In genomic region chr1:131078761-131079330, GRCm38 (mm10) we compare ENCODE assay signal across 8 mouse cellular contexts. TPM values are rescaled to one million over a fixed set of nuclear protein-coding genes. Genes with fewer than 3 reads are reported as not detected.
DNase-seq lines count a peak whose midpoint lies in the region; ATAC-seq and TF ChIP-seq lines count a peak whose summit lies in the region.

No protein-coding gene starts in this region.

- H3K4me1 ChIP-seq in lung, embryonic 14.5 days (ENCODE audit: insufficient read depth): peaks cover 47% of the 10 kb centered on the region
- peaks cover 28% of the 10 kb centered on the region for H3K4me1 ChIP-seq in forebrain, embryonic 11.5 days (replicated peaks; ENCODE audit: control insufficient read depth, insufficient read depth, low read length)
- H3K4me1 ChIP-seq in intestine, embryonic 15.5 days (replicated peaks): peaks cover 51% of the 10 kb centered on the region
- peaks cover 64% of the 10 kb centered on the region for H3K4me1 ChIP-seq in limb, embryonic 15.5 days
- peaks cover 58% of the 10 kb centered on the region for H3K4me1 ChIP-seq in stomach, embryonic 15.5 days

- H3K27me3 ChIP-seq in lung, embryonic 14.5 days (ENCODE audit: insufficient read depth, low read length): no peaks in the 10 kb centered on the region
- no peaks in the 10 kb centered on the region for H3K27me3 ChIP-seq in forebrain, embryonic 11.5 days (ENCODE audit: control insufficient read depth, insufficient read depth, low read length)
- H3K27me3 ChIP-seq in intestine, embryonic 15.5 days (replicated peaks): no peaks in the 10 kb centered on the region
- no peaks in the 10 kb centered on the region for H3K27me3 ChIP-seq in limb, embryonic 15.5 days
- H3K27me3 ChIP-seq in stomach, embryonic 15.5 days (replicated peaks): no peaks in the 10 kb centered on the region

- no peaks in the 10 kb centered on the region for H3K9me3 ChIP-seq in lung, embryonic 14.5 days (ENCODE audit: low read depth, low read length)
- no peaks in the 10 kb centered on the region for H3K9me3 ChIP-seq in forebrain, embryonic 11.5 days (ENCODE audit: control insufficient read depth, low read length)
- no peaks in the 10 kb centered on the region for H3K9me3 ChIP-seq in intestine, embryonic 15.5 days
- H3K9me3 ChIP-seq in limb, embryonic 15.5 days: no peaks in the 10 kb centered on the region
- H3K9me3 ChIP-seq in stomach, embryonic 15.5 days: no peaks in the 10 kb centered on the region

- H3K4me2 ChIP-seq in lung, embryonic 14.5 days: no peak overlapping the region
- H3K4me2 ChIP-seq in forebrain, embryonic 11.5 days (ENCODE audit: low read depth, low read length, severe bottlenecking): peak overlapping the region; percentile 12; the same call in 1 of the 2 replicates
- no peak overlapping the region for H3K4me2 ChIP-seq in intestine, embryonic 15.5 days (replicated peaks)
- no peak overlapping the region for H3K4me2 ChIP-seq in limb, embryonic 15.5 days
- H3K4me2 ChIP-seq in stomach, embryonic 15.5 days: no peak overlapping the region

- H3K4me3 ChIP-seq in lung, embryonic 14.5 days (ENCODE audit: low read depth, low read length): no peak overlapping the region
- no peak overlapping the region for H3K4me3 ChIP-seq in forebrain, embryonic 11.5 days (ENCODE audit: low read depth, low read length)
- H3K4me3 ChIP-seq in intestine, embryonic 15.5 days (replicated peaks): no peak overlapping the region
- no peak overlapping the region for H3K4me3 ChIP-seq in limb, embryonic 15.5 days
- no peak overlapping the region for H3K4me3 ChIP-seq in stomach, embryonic 15.5 days (replicated peaks)

- DNase-seq in lung, embryonic 14.5 days: peak; percentile 64
- DNase-seq in lung, postnatal 36 days: no peak
- peak; percentile 82 for DNase-seq in forebrain, embryonic 11.5 days (ENCODE audit: low spot score)
- DNase-seq in yolk sac, embryonic 10.5 days (ENCODE audit: low spot score): no peak
- no peak for DNase-seq in kidney, postnatal 10 days

- peak; percentile 33; the same call in 1 of the 2 replicates for ATAC-seq in lung, embryonic 14.5 days (ENCODE audit: insufficient read depth)
- ATAC-seq in forebrain, embryonic 11.5 days (replicated peaks; ENCODE audit: low FRiP score): peak; percentile 93
- peak; percentile 23; the same call in 1 of the 2 replicates for ATAC-seq in intestine, embryonic 15.5 days
- ATAC-seq in limb, embryonic 15.5 days (ENCODE audit: insufficient number of reproducible peaks, low FRiP score, low TSS enrichment, low read depth): no peak
- ATAC-seq in stomach, embryonic 15.5 days (ENCODE audit: insufficient read depth, low FRiP score, low read depth): peak; percentile 47; the same call in 1 of the 2 replicates

- H3K27ac ChIP-seq in lung, embryonic 14.5 days (ENCODE audit: low read depth): peak overlapping the region; percentile 47; the same call in 1 of the 2 replicates
- H3K27ac ChIP-seq in forebrain, embryonic 11.5 days (ENCODE audit: low read depth, low read length): peak overlapping the region; percentile 94
- peak overlapping the region; percentile 38; the same call in 1 of the 2 replicates for H3K27ac ChIP-seq in intestine, embryonic 15.5 days
- H3K27ac ChIP-seq in limb, embryonic 15.5 days: peak overlapping the region; percentile 74
- H3K27ac ChIP-seq in stomach, embryonic 15.5 days: peak overlapping the region; percentile 19

- WGBS in lung, embryonic 14.5 days: 63% methylated on average over 3 of the region's 3 CpGs
- 6% methylated on average over 3 of the region's 3 CpGs for WGBS in forebrain, embryonic 11.5 days
- WGBS in intestine, embryonic 15.5 days: 61% methylated on average over 3 of the region's 3 CpGs
- WGBS in limb, embryonic 15.5 days: 51% methylated on average over 3 of the region's 3 CpGs
- 34% methylated on average over 3 of the region's 3 CpGs for WGBS in stomach, embryonic 15.5 days

- no peak overlapping the region for H3K9ac ChIP-seq in lung, embryonic 14.5 days
- peak overlapping the region; percentile 32; the same call in 1 of the 2 replicates for H3K9ac ChIP-seq in forebrain, embryonic 11.5 days (ENCODE audit: low read length)
- no peak overlapping the region for H3K9ac ChIP-seq in intestine, embryonic 15.5 days
- no peak overlapping the region for H3K9ac ChIP-seq in limb, embryonic 15.5 days
- H3K9ac ChIP-seq in stomach, embryonic 15.5 days: no peak overlapping the region

- H3K36me3 ChIP-seq in lung, embryonic 14.5 days (ENCODE audit: insufficient read depth): no peaks in the 10 kb centered on the region
- no peaks in the 10 kb centered on the region for H3K36me3 ChIP-seq in forebrain, embryonic 11.5 days (ENCODE audit: control insufficient read depth, insufficient read depth, low read length)
- H3K36me3 ChIP-seq in intestine, embryonic 15.5 days: no peaks in the 10 kb centered on the region
- no peaks in the 10 kb centered on the region for H3K36me3 ChIP-seq in limb, embryonic 15.5 days
- H3K36me3 ChIP-seq in stomach, embryonic 15.5 days: no peaks in the 10 kb centered on the region

- TF ChIP-seq CTCF in lung, embryonic 14.5 days (IDR thresholded peaks at IDR 0.05; ENCODE audit: low read depth): no peak

RNA-seq across cellular contexts. Expression of gene Mapkapk2, which starts 18.8 kb away (rescaled TPM):
- polyA plus RNA-seq in lung, embryonic 14.5 days (2014; fragmentation: Nextera tagmentation; extraction: Ambion mirVana): 63.6 and 72.3 TPM in 2 replicates
- polyA plus RNA-seq in forebrain, embryonic 11.5 days (2014; fragmentation: Nextera tagmentation; extraction: Ambion mirVana): 52.3 and 57.8 TPM in 2 replicates
- 42.6 and 44.5 TPM in 2 replicates for polyA plus RNA-seq in intestine, embryonic 15.5 days (2015; fragmentation: Nextera tagmentation; extraction: Ambion mirVana)
- polyA plus RNA-seq in limb, embryonic 15.5 days (2015; fragmentation: Nextera tagmentation; extraction: Ambion mirVana): 27.7 and 36.1 TPM in 2 replicates
- polyA plus RNA-seq in stomach, embryonic 15.5 days (2015; fragmentation: Nextera tagmentation; extraction: Ambion mirVana): 45.8 and 49.5 TPM in 2 replicates

RNA-seq across cellular contexts. Expression of gene Il10, which starts 59.2 kb away (rescaled TPM):
- not detected in 2 replicates for polyA plus RNA-seq in lung, embryonic 14.5 days (2014; fragmentation: Nextera tagmentation; extraction: Ambion mirVana)
- not detected in 2 replicates for polyA plus RNA-seq in forebrain, embryonic 11.5 days (2014; fragmentation: Nextera tagmentation; extraction: Ambion mirVana)
- not detected in 2 replicates for polyA plus RNA-seq in intestine, embryonic 15.5 days (2015; fragmentation: Nextera tagmentation; extraction: Ambion mirVana)
- polyA plus RNA-seq in limb, embryonic 15.5 days (2015; fragmentation: Nextera tagmentation; extraction: Ambion mirVana): not detected in 2 replicates
- not detected in 2 replicates for polyA plus RNA-seq in stomach, embryonic 15.5 days (2015; fragmentation: Nextera tagmentation; extraction: Ambion mirVana)

RNA-seq across cellular contexts. Expression of gene Dyrk3, which starts 59.3 kb away (rescaled TPM):
- 3.9 and 4.3 TPM in 2 replicates for polyA plus RNA-seq in lung, embryonic 14.5 days (2014; fragmentation: Nextera tagmentation; extraction: Ambion mirVana)
- polyA plus RNA-seq in forebrain, embryonic 11.5 days (2014; fragmentation: Nextera tagmentation; extraction: Ambion mirVana): 17.1 and 20.8 TPM in 2 replicates
- 3.5 and 4.1 TPM in 2 replicates for polyA plus RNA-seq in intestine, embryonic 15.5 days (2015; fragmentation: Nextera tagmentation; extraction: Ambion mirVana)
- polyA plus RNA-seq in limb, embryonic 15.5 days (2015; fragmentation: Nextera tagmentation; extraction: Ambion mirVana): 2.2 and 3.1 TPM in 2 replicates
- polyA plus RNA-seq in stomach, embryonic 15.5 days (2015; fragmentation: Nextera tagmentation; extraction: Ambion mirVana): 4.7 and 5.4 TPM in 2 replicates

Comparison
In these comparisons a context has a peak if more than half of its experiments do, and no peak if none do; other contexts are left out.
1. DNase-seq: peak in lung, embryonic 14.5 days (single experiment) and forebrain, embryonic 11.5 days (single experiment); none in lung, postnatal 36 days (single experiment), yolk sac, embryonic 10.5 days (single experiment) and kidney, postnatal 10 days (single experiment).
2. H3K27ac ChIP-seq: peak in every context shown above with its lines; median percentile 94 in forebrain, embryonic 11.5 days; 74 in limb, embryonic 15.5 days; 47 in lung, embryonic 14.5 days; 38 in intestine, embryonic 15.5 days; 19 in stomach, embryonic 15.5 days.